Mouse (Mus musculus) olfactory bulb, adult 2 months (tissue): ENCODE data around the gene Rnf114.

Source experiments
- CTCF ChIP-seq: fragments of 200-500 bp; IDR thresholded peaks from 2 replicates; pipeline ENCODE4 v1.5.1; 2012; ENCODE audit warnings: low read depth, mild to moderate bottlenecking, low read length, moderate library complexity; ENCODE audit not compliant: insufficient read depth
- POLR2A ChIP-seq: fragments of 200-500 bp; IDR thresholded peaks from 2 replicates; pipeline ENCODE4 v1.6.1; 2012; ENCODE audit warnings: mild to moderate bottlenecking, low read depth, low read length, moderate library complexity; ENCODE audit not compliant: insufficient read depth

GRCm38 (mm10) chr2:167538671-167539306, 46.3 kb downstream of the Rnf114 start:
- TF ChIP-seq POLR2A, result no peak
- no peak for TF ChIP-seq CTCF
